Mouse (Mus musculus) midbrain, embryonic 12.5 days (tissue): ENCODE data around the gene Vmn2r110. TPM values are rescaled to one million over a fixed set of nuclear protein-coding genes. Genes with fewer than 3 reads are reported as not detected.

Experiments
- ATAC-seq: fragments of 200-750 bp; cut with Nextera tagmentation; 2 replicates; pipeline ENCODE4 v1.8.0; 2017; ENCODE audit warnings: low read depth, moderate TSS enrichment, moderate library complexity; ENCODE audit not compliant: low FRiP score
- H3K27ac ChIP-seq: fragments of 300-500 bp; sonication (generic); replicated peaks from 2 replicates; pipeline ENCODE4 v1.5.1; 2016; ENCODE audit warnings: mild to moderate bottlenecking
- H3K27me3 ChIP-seq: fragments of 300-500 bp; sonication (generic); 2 replicates; pipeline ENCODE4 v1.6.1; 2016; ENCODE audit warnings: mild to moderate bottlenecking
- H3K36me3 ChIP-seq: fragments of 300-500 bp; sonication (generic); 2 replicates; pipeline ENCODE4 v1.6.1; 2016
- H3K4me1 ChIP-seq: fragments of 300-500 bp; sonication (generic); 2 replicates; pipeline ENCODE4 v1.6.1; 2016
- H3K4me2 ChIP-seq: fragments of 300-500 bp; sonication (generic); replicated peaks from 2 replicates; pipeline ENCODE4 v1.6.1; 2016; ENCODE audit warnings: mild to moderate bottlenecking, moderate library complexity
- H3K4me3 ChIP-seq: fragments of 300-500 bp; sonication (generic); 2 replicates; pipeline ENCODE4 v1.5.1; 2016; ENCODE audit warnings: mild to moderate bottlenecking
- H3K9ac ChIP-seq: fragments of 300-500 bp; sonication (generic); replicated peaks from 2 replicates; pipeline ENCODE4 v1.6.1; 2016; ENCODE audit warnings: mild to moderate bottlenecking, moderate library complexity
- H3K9me3 ChIP-seq: fragments of 300-500 bp; sonication (generic); 2 replicates; pipeline ENCODE4 v1.6.1; 2016; ENCODE audit warnings: mild to moderate bottlenecking
- WGBS: fragments of 180-500 bp; shearing (Covaris S2); methylation state at CpG from one replicate; pipeline ENCODE4 v1.1.7; 2016; 5-methylcytosine and 5-hydroxymethylcytosine counted together
- polyA plus RNA-seq: library from polyadenylated mRNA; unstranded; fragments of >200 nt; fragmentation: Nextera tagmentation; extraction: Ambion mirVana; gene quantifications from 2 replicates; pipeline ENCODE4 v1.2.1, GENCODE M21; 2016

The Vmn2r110 gene
- 0.05 TPM in 2 replicates for polyA plus RNA-seq

DNA sequence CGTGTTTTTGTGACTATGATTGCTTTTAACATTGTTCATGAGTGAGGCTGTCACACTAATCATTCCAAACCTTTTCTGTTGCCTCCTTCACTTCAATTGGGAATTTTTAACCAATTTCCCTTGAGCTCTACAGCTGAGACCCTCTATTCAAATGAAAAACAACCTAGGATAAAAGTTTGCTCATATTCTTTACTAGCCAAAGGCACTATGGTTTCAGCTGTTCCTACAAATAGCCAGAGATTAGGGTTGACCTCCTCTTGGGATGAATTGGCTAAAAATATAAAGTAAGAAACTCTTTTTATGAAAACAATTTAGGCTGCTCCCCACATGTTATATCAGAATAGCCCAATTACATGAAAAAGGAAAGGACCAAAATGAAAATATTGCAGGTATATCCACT, at the start of gene Vmn2r110:
Gene Vmn2r110, minus strand, starts transcription at position 101 of the 400 bp plus-strand sequence.
- no peak within 1 kb of the TSS for H3K9ac ChIP-seq
- H3K4me3 ChIP-seq, result no peak within 1 kb of the TSS
- no peak within 1 kb of the TSS for H3K27ac ChIP-seq
- peaks cover 6% of the 10 kb centered on the region for H3K9me3 ChIP-seq
- ATAC-seq, result no peak
- 40% methylated on average over 1 of the region's 1 CpGs for WGBS
- H3K4me1 ChIP-seq, result no peaks in the 10 kb centered on the region
- no peaks in the 10 kb centered on the region for H3K36me3 ChIP-seq
- no peak within 1 kb of the TSS for H3K4me2 ChIP-seq
- no peaks in the 10 kb centered on the region for H3K27me3 ChIP-seq

DNA sequence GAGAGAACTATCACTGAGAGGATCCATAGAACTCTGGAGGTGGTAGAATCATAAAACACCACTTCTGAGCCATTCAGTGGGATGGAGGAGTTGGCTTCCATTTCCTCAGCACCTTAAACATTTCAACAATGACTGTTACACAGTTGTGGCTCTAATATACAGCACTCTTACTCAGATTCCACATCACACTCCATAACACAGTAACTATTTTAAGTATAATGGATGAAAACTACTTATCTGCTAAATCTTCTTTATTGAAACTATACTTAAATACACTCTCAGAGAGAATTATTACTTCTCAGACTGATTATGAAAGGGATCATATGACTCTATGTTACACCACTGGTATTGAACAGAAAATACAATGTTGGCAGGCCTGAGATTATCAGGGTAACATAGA, 28.6 kb upstream of the Vmn2r110 start, which contains the start of gene Fpr-rs3:
Gene Fpr-rs3, minus strand, starts transcription at position 101 of the 400 bp plus-strand sequence.
- H3K4me3 ChIP-seq, result no peak within 1 kb of the TSS
- H3K9me3 ChIP-seq, result peaks cover 22% of the 10 kb centered on the region
- H3K27ac ChIP-seq, result no peak within 1 kb of the TSS
- H3K9ac ChIP-seq, result no peak within 1 kb of the TSS
- no peaks in the 10 kb centered on the region for H3K36me3 ChIP-seq
- H3K27me3 ChIP-seq, result no peaks in the 10 kb centered on the region
- H3K4me2 ChIP-seq, result no peak within 1 kb of the TSS
- no peak for ATAC-seq
- no peaks in the 10 kb centered on the region for H3K4me1 ChIP-seq

DNA sequence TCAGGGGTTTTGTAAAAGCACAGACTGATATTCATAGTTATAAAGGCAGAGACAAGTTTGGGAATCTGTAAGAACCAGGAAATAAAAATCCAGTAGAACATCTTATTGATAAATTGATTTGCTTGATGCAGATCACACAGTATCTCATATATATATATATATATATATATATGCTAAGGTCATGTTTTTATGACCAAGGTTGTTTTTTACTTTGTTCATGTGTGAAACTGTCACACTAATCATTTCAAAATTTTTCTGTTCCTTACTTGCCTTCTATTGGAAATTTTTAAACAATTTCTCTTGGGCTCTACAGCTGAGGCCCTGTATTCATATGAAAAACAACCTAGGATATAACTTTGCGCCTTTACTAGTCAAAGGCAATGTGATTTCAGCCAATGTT, 31.6 kb downstream of the Vmn2r110 start, which contains the start of gene Vmn2r109:
Gene Vmn2r109, minus strand, starts transcription at position 101 of the 400 bp plus-strand sequence.
- Histone ChIP-seq H3K4me2 (no peak within 1 kb of the TSS), H3K4me1 (no peaks in the 10 kb centered on the region)

More for the DNA sequence above, 31.6 kb downstream of the Vmn2r110 start, which contains the start of gene Vmn2r109:
- Histone ChIP-seq H3K27me3 (no peaks in the 10 kb centered on the region), H3K27ac (no peak within 1 kb of the TSS), H3K4me3 (no peak within 1 kb of the TSS), H3K9me3 (no peaks in the 10 kb centered on the region), H3K36me3 (no peaks in the 10 kb centered on the region), H3K9ac (no peak within 1 kb of the TSS)
- WGBS, result 86% methylated on average over 1 of the region's 1 CpGs
- ATAC-seq, result no peak

Other genes with a start within 250 kb of the Vmn2r110 start
- not detected in 2 replicates for gene Vmn1r224, start 182.3 kb downstream of the Vmn2r110 start, polyA plus RNA-seq
- not detected in 2 replicates for gene Vmn2r108, start 115.1 kb downstream of the Vmn2r110 start, polyA plus RNA-seq
- not detected in 2 replicates for gene Vmn1r225, start 98.3 kb downstream of the Vmn2r110 start, polyA plus RNA-seq
- not detected in 2 replicates for gene Vmn2r109, start 31.7 kb downstream of the Vmn2r110 start, polyA plus RNA-seq
- not detected in 2 replicates for gene Fpr-rs3, start 28.5 kb upstream of the Vmn2r110 start, polyA plus RNA-seq
- gene Vmn1r226, start 86.4 kb upstream of the Vmn2r110 start, polyA plus RNA-seq, result not detected in 2 replicates
- not detected in 2 replicates for gene Vmn1r227, start 133.4 kb upstream of the Vmn2r110 start, polyA plus RNA-seq
- not detected in 2 replicates for gene Vmn1r228, start 189.7 kb upstream of the Vmn2r110 start, polyA plus RNA-seq
- 0.01 TPM in 1 of 2 replicates, not detected in the other for gene Vmn1r229, start 215.1 kb upstream of the Vmn2r110 start, polyA plus RNA-seq
- gene Vmn1r230, start 244.0 kb upstream of the Vmn2r110 start, polyA plus RNA-seq, result not detected in 2 replicates